Mouse (Mus musculus) 416B (cell line): ENCODE measurements around the gene Fut1.
A peak's percentile ranks its signal among the peaks of the same experiment; 100 is the strongest.

Experiments
- DNase-seq: peaks from one replicate; pipeline ENCODE4 v3.0.0; 2011; ENCODE audit warnings: low read depth

Fut1 gene

DNA sequence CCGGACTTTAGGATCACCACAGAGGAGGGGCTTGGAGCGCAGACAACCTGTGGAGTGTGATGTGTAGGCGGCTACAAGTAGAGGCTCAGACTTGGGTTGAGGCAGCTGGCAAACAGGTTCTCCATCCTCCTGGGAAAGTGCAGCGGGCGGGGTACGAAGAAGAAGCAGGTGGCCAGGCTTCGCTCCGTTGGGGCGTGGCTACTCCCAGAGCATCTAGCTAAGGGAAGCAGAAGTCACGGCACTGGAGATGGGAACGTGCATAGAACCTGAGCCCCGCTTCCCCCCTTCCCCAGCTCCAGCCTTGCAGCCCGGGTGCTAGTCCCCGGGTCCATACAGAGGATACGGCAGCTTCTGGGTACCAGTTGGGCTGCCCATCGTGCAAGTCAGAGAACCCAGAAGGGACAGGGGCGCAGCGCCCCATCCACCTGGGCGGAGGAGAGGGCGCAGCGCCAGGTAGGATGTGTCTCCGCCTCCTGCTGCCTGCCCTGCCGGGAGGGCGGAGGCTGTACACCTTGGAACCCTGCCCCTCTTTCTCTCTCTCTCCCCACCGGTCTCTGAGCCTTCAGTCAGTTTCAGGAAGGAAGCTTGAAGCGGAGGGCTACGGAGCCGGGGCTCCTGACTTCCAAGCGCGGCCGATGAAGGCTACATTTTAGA is at the start of gene Fut1:
Gene Fut1 (plus strand): TSS at position 248 of the 654 bp plus-strand sequence.
- DNase-seq: no peak

DNA sequence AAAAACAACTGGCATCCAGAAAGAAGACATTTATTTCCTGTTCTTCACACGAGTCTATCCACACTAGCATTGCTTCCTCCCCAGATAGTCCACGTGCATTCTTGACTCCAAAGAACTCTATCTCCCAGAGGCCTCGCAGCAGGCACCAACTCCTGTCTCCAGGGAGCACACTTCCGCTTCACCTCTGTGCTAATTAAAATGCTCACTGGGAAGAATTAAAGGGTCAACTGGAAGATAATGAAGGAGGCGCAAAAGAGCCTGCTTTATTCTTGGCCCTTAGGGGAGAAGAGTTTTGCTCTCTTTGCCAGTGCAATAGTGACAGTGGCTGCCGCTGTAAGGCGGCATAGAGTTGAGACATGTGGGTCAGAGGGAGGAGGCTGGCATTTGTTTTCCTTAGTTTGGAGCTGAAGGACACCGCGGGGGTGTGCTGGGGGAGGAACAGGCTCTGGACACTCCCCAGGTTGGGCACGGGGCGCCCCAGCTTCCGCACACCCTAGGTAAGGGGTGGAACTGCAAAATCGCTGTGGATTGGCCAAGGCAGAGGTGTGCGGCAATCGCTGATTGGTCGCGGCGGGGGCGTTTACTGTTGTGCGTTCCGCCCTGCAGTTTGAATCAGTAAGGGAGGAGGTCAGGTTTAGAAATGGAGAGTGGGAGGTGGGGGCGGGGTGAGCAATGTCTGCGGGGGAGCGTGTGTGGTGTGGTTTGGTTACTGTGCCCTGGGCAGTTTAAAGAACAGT is 49.1 kb upstream of the Fut1 start:
- peak; percentile 96 for DNase-seq

DNA sequence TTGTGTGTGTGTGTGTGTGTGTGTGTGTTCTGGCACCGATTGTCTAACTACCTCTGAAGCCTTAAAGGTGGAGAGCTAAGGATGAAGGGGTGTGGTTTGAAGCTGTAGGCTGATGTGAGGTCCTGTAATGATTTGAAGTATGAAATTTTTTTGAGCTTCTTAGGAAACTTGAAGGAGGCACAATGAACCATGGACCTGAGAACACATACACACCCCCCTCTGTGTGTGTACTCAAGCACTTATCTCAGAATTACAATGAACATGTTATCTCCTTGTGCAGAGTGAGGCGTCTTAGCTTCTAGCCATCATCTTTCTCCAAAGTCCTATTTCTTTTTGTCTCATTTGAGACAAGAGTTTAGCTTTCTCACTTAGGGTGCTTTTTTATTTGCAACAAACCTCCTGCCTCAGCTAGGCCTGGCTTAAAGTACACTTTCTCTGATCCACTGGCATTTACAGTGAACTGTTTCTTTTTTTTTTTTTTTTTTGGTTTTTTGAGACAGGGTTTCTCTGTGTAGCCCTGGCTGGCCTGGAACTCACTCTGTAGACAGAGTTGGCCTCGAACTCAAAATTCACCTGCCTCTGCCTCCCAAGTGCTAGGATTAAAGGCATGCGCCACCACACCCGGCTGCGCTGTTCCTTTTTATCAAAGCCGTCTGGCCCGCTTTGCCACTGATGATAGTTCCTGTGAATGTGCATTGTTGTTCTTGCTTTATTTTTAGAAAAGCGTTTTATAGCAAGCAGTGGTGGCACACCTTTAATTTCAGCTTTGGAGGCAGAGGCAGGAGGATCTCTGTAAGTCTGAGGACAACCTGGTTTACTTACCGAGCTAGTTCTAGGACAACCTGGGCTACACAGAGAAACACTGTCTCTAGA is 48.3 kb upstream of the Fut1 start:
- DNase-seq: no peak

DNA sequence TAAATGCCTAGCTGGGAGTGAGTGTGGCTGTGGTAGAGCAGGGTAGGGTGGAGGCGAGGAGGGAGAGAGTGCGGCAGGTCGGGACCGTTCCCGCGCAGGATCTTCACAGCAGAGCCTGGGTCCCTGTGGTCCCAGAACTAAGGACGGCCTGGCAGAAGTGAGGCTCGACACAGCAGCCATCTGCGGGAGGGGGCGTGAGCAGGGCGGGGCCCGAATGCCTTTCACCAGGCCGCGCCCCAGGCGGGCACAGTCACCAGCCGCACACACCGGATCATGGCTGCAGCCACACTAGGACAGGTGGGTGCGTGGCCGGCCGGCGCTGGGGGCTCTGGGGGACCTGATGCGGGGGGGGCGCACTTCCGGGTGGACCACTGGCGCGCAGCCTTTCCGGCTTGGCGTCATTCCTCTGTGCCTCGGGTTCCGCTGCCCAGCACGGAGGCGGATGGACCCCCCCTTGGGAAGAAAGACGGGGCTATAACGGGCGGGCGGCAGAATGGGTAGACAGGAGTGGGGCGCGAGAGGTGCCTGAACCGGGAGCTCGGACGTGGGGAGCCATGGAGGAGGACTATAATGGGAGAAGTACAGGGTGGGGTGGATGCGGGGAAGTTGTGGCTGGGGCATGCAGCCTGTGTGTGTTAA is 46.9 kb upstream of the Fut1 start, which contains the start of gene Bcat2:
Gene Bcat2 (plus strand): TSS at position 51 of the 639 bp plus-strand sequence.
- DNase-seq: peak; percentile 85

DNA sequence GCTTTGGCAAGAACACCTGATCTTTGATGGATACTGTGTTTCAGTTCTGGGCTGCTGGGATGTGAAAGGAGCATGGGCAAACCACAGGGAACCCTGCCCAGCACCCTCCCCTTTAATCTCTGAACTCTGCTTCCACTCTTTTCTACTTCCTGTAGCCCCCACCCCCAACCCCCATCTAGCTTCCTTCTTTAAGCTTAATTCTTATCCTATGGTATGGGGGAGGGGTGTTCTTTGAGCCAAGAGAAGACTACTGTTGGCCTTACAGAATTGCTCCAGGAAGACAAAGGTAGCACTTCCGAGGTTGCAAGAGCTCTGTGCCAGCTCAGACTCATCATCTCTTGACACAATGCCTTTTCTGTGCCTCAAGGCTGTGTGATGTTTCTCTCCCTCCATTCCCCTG is 45.1 kb upstream of the Fut1 start:
- peak; percentile 36 for DNase-seq

DNA sequence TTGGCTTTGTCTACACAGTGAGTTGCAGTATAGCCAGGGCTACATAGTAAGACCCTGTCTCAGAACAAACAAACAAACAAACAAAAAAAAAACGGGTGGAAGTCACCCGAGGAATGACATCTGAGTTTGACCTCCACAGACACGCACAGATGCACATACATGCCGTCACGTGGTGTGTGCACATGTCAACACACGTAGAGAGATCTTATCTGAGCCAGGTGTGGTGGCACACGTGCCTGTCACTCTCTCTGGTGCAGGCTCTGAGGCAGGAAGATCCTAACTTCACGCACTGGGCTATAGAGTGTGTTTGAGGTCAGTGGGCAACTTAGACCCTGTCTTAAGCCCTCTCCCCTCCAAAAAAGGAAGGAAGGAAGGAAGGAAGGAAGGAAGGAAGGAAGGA is 43.1 kb upstream of the Fut1 start:
- DNase-seq: no peak

DNA sequence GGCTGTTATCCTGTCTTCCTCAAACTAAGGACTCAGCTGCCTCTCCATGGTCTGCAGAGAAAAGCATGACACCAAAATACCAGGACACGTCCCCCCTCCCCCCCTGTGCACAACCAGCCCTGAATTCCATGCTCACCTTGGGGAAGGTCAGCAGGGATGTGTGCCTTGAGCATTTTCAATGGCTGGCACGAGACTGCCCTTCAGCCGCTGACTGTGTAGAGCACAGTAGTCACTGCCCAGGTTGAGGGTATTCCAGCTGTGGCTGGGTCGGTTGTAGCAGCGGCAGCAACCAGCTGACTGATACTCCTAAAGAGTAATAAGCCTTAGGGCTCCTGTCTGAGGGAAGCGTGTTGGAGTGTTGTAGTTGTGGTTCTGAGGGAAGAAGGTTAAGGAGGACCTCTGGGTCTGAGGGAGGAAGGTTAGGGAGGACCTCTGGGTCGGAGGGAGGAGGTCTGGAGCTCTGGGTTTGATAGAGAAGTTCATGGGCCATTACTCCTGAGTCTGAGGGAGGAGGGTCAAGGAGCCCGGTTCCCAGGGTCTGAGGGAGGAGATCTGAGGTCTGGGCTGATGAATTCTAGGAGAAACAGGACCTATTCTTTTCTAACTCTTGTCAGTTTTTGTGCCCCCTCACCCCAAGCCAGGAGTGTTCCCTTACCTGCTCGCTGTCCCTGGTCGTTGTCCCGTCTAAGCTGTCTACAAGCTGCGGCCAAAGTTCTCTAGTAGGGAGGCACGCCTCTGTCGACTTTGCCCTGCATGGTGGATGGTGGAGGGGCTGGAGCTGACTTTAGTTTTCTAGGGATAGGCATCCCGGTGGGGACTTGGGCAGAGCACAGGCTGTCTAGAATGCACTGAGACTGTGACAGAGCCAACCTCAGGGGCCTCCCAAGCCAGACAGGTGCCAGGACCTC is 42.4 kb upstream of the Fut1 start:
- DNase-seq: no peak

DNA sequence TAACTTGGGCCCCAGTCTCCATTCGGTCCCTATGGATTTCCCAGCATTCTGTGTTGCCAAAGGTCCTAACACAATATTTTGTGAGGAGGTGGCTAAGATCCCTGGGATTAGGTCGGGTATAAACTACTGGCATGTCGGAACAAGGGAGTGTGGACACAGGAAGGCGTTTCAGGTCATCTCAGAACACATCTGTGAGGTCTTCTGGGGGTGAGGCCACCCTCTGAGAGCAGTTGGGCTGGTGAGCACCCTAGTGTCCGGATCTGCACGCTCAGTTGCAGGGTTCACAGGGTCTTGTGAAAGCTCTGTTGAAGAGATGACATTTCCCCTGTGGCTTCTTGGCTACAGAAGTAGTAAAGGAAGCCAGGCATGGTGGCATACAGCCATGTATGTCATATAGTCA is 31.2 kb upstream of the Fut1 start:
- DNase-seq: no peak

DNA sequence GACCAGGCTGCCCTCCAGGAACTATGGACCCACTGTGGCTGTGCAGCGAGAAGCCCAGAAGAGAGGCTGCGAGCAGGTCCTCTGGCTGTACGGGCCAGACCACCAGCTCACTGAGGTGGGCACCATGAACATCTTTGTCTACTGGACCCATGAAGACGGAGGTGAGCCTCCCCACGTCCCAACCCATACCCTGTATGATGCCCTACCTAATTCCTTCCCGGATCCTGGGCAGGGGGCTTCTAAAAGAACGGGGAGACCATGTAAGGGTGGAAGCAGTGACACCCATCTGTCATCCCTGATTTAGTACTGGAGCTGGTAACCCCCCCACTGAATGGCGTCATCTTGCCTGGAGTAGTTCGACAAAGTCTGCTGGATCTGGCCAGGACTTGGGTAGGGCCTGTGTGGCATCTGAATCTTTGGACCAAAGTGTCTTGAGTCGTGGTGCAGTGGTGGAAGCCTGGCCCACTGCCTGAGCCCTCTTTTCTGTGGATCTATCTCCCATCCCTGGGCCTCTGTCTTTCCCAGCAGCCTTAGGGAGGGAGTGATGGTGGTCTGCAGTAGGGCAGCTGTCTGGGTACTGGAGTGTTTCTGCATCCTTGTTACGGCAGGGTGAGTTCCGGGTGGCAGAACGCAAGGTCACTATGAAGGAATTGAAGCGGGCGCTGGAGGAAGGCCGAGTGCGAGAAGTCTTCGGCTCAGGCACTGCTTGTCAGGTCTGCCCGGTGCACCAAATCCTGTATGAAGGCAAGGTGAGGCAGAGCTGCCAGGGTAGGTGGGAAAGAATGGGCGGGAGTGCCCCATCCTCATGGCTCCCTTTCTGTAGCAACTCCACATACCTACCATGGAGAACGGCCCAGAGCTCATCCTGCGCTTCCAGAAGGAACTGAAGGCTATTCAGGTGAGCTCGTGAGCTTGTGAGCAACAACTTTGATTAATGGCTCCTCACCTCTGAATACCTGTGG is 29.2 kb upstream of the Fut1 start:
- no peak for DNase-seq

DNA sequence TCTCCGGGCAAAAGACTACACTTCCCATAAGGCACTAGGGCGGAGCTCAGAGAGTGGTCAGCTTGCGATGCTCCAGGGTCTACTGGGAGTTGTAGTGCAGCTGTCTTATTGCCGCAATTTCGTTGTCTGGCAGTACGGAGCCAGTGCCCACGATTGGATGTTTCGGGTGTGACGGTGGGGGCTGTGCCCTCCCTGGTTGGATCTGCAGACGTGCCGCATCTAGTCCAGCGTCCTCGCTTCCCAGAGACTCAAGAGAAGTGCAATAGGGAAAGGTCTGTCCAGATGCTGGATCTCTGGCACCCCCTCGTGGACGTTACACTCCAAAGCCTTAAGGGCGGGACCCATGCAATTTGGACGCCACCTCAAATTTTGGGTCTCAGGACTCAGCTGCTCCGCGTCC is 27.9 kb upstream of the Fut1 start:
- peak; percentile 98 for DNase-seq

DNA sequence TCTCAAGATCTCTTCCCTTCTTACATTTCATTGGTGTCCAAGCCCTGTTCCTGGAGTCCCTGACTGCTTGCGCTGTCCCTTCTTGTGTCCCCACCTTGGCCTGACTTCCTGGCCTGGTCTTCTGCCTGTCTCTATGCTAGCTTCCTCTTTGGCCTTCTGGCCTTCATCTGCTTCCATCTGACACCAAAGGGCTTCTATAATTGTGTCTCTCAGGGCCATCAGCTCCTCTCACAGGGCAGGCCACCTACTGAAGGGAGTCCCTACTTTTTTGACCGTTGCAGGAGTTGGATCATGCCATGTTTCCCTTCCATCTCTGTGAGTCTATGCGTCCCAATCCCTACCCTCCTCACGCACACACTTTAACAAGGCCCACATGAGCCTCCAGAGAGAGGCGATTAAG is 27.2 kb upstream of the Fut1 start:
- no peak for DNase-seq

DNA sequence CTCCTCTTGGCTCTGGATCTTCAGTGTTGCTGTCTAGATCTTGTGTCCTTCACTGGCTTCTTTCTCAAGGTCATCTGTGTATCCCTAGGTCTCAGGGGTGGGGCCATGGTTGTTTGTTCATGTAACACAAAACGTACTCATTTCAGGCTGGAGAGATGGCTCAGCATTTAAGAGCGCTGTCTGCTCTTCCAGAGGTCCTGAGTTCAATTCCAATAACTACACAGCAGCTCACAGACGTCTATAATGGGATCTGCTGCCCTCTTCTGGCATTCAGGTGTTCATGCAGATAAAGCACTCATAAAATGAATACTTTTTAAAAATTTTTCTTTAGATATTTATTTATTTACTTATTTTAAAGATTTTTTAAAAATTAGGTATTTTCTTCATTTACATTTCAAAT is 26.2 kb upstream of the Fut1 start:
- peak; percentile 66 for DNase-seq

DNA sequence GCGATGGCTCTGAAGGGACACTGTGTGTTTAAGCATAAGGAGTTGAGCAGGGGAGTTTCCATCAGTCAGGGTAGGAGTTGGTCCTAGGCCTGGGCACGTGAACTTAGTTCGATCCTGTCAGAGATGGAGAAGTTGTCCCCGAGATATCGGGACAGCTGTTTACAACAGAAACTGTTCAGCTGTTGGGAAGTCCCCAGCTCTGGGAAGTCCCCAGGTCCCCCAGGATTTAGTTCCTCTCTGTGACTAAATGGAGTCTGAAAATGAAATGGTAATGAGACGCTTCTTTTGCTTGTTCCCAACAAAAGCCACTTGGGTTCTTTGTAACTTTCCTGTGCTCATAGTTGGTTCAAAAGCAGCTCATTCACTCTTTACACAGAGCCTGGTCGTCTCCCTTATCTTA is 25.2 kb upstream of the Fut1 start:
- no peak for DNase-seq

DNA sequence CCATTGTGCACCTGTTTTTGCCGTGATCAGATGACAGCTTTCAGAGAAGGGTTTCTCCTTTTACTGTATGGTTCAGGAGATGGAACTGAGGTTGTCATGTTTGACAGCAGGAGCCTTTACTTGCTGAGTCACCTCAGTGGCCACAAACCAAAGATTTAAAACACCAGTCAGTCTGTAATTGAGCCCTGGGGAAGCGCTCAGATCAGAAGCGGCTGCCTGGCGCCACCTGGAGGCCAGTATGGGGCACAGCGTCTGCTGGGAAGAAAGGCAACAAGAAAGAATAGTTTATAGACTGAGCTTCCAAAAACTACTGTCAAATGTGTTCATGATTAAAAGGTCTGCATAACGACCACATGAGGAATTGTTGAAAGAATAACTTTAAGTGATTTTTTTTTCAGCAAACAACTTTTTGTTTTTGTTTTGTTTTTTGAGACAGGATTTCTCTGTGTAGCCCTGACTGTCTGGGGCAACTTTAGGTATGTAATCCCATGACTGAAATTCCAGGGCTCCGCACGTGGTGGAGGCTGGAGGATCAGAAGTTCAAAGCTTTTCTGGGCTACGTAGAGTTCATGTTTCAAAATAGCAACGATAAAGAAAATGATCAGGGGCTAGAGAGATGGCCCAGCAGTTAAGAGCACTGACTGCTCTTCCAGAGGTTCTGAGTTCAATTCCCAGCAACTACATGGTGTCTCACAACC is 23.8 kb upstream of the Fut1 start:
- peak; percentile 96 for DNase-seq

DNA sequence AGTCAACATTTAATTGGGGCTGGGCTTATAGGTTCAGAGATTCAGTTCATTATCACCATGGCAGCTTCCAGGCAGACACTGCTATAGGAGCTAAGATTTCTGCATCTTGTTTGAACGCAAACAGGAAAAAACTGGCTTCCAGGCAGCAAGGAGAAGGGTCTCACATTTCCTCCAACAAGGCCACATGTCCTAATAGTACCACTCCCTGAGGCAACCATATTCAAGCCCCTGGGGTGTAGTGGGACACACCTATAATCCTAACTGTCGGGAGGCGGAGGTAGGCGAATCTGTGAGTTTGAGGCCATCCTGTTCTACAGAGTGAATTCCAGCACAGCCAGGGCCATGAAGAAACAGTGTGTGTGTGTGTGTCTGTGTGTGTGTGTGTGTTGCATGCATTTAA is 21.9 kb upstream of the Fut1 start:
- no peak for DNase-seq

DNA sequence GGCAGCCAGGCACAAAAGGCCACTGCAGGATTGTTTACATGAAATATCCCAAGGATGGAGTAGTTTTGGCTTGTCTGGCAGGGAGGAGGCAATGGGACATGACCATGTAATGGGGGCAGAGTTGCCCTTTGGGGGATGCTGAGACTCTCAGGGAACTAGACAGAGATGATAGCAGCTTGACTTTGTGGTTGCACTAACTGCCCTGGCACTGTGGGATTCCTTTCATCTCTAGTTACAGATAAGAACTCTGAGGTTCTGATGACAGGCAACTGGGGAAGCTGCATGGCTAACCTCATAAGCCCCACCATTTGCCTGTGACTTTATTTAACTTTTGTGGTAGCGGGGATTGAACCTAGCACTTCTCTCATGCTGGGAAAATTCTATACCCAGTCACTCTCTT is 21.0 kb upstream of the Fut1 start:
- peak; percentile 63 for DNase-seq

DNA sequence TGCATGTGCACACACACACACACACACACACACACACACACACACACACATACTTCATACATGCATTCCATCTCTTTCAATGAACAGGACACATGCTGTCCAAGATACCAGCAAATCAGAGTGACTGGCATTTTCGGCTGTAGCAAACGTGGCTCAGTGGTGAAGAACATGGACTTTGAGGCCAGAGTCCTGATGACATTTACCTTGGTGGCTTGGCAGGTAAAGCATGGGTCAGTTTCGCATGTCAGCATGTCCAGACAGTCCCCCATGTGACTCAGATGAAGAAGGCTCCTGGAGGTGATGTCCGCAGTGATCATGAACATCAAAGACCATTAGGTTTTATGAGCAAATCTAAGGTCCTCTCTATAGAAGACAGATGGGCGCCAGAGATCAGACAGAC is 20.1 kb upstream of the Fut1 start:
- DNase-seq: no peak

DNA sequence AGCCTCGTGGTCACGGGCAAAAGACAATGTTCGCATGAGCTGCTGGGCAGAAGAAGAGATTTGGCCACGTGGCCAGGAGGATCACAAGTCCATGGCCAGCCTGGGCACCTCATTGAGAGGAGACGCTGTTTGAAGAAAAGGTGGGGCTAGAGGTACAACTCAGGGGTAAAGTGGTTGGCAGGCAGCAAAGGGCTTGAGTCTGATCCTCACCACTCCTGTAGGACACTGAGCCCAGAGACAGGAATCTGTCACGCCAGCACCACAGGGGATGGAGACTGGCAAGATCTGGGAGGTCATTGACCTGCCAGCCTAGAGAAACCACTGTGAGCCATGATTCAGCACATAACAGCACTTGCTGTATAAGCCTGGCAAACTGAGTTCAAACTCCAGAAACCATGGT is 19.6 kb upstream of the Fut1 start:
- DNase-seq: no peak
